Mouse (Mus musculus) spleen, adult 12 weeks (tissue): ENCODE results near the gene Samd4.

Experiments used
- DNase-seq: peaks from one replicate; pipeline ENCODE4 v3.0.0; 2022; ENCODE audit warnings: low spot score

Samd4 gene

GRCm38 (mm10) chr14:46955574-46956043 lies 73.0 kb downstream of the Samd4 start:
- DNase-seq = no peak

- no peak for DNase-seq
Measured at GRCm38 (mm10) chr14:46956121-46956520, 73.5 kb downstream of the Samd4 start.

GRCm38 (mm10) chr14:46959166-46959721 lies 76.6 kb downstream of the Samd4 start:
- DNase-seq = no peak

- DNase-seq = no peak
Measured at GRCm38 (mm10) chr14:46959831-46960230, 77.2 kb downstream of the Samd4 start.

- no peak for DNase-seq
Measured at GRCm38 (mm10) chr14:46962832-46963231, 80.2 kb downstream of the Samd4 start.

- DNase-seq = no peak
Measured at GRCm38 (mm10) chr14:46964074-46964872, 81.6 kb downstream of the Samd4 start.

GRCm38 (mm10) chr14:46966206-46966605 lies 83.6 kb downstream of the Samd4 start:
- DNase-seq = no peak

GRCm38 (mm10) chr14:46968046-46968445 lies 85.4 kb downstream of the Samd4 start:
- no peak for DNase-seq

- DNase-seq = no peak
Measured at GRCm38 (mm10) chr14:46970673-46971072, 88.0 kb downstream of the Samd4 start.

- DNase-seq = no peak
Measured at GRCm38 (mm10) chr14:46971802-46972201, 89.1 kb downstream of the Samd4 start.

GRCm38 (mm10) chr14:46974874-46975273 lies 92.2 kb downstream of the Samd4 start:
- DNase-seq = no peak

GRCm38 (mm10) chr14:46975969-46976368 lies 93.3 kb downstream of the Samd4 start:
- DNase-seq = no peak

- DNase-seq = no peak
Measured at GRCm38 (mm10) chr14:46976712-46977111, 94.1 kb downstream of the Samd4 start.

- DNase-seq = no peak
Measured at GRCm38 (mm10) chr14:46977660-46978059, 95.0 kb downstream of the Samd4 start.

- DNase-seq = no peak
Measured at GRCm38 (mm10) chr14:46979172-46979571, 96.5 kb downstream of the Samd4 start.

- no peak for DNase-seq
Measured at GRCm38 (mm10) chr14:46980736-46981438, 98.2 kb downstream of the Samd4 start.

GRCm38 (mm10) chr14:46982106-46982505 lies 99.5 kb downstream of the Samd4 start:
- DNase-seq = no peak

- DNase-seq = no peak
Measured at GRCm38 (mm10) chr14:46984542-46985125, 102.0 kb downstream of the Samd4 start.

- DNase-seq = no peak
Measured at GRCm38 (mm10) chr14:46989694-46990093, 107.0 kb downstream of the Samd4 start.

GRCm38 (mm10) chr14:46990450-46990849 lies 107.8 kb downstream of the Samd4 start:
- no peak for DNase-seq

GRCm38 (mm10) chr14:46994704-46995103 lies 112.0 kb downstream of the Samd4 start:
- no peak for DNase-seq

- no peak for DNase-seq
Measured at GRCm38 (mm10) chr14:46999321-47000025, 116.8 kb downstream of the Samd4 start.
